Mouse (Mus musculus) midbrain, embryonic 12.5 days (tissue): Measurements from ENCODE around the gene Slc29a3. TPM values are rescaled to one million over a fixed set of nuclear protein-coding genes. Genes with fewer than 3 reads are reported as not detected.

Source experiments
- ATAC-seq: fragments of 200-750 bp; cut with Nextera tagmentation; 2 replicates; pipeline ENCODE4 v1.8.0; 2017; ENCODE audit warnings: low read depth, moderate TSS enrichment, moderate library complexity; ENCODE audit not compliant: low FRiP score
- H3K27ac ChIP-seq: fragments of 300-500 bp; sonication (generic); replicated peaks from 2 replicates; pipeline ENCODE4 v1.5.1; 2016; ENCODE audit warnings: mild to moderate bottlenecking
- H3K27me3 ChIP-seq: fragments of 300-500 bp; sonication (generic); 2 replicates; pipeline ENCODE4 v1.6.1; 2016; ENCODE audit warnings: mild to moderate bottlenecking
- H3K36me3 ChIP-seq: fragments of 300-500 bp; sonication (generic); 2 replicates; pipeline ENCODE4 v1.6.1; 2016
- H3K4me1 ChIP-seq: fragments of 300-500 bp; sonication (generic); 2 replicates; pipeline ENCODE4 v1.6.1; 2016
- H3K4me2 ChIP-seq: fragments of 300-500 bp; sonication (generic); replicated peaks from 2 replicates; pipeline ENCODE4 v1.6.1; 2016; ENCODE audit warnings: mild to moderate bottlenecking, moderate library complexity
- H3K4me3 ChIP-seq: fragments of 300-500 bp; sonication (generic); 2 replicates; pipeline ENCODE4 v1.5.1; 2016; ENCODE audit warnings: mild to moderate bottlenecking
- H3K9ac ChIP-seq: fragments of 300-500 bp; sonication (generic); replicated peaks from 2 replicates; pipeline ENCODE4 v1.6.1; 2016; ENCODE audit warnings: mild to moderate bottlenecking, moderate library complexity
- H3K9me3 ChIP-seq: fragments of 300-500 bp; sonication (generic); 2 replicates; pipeline ENCODE4 v1.6.1; 2016; ENCODE audit warnings: mild to moderate bottlenecking
- WGBS: fragments of 180-500 bp; shearing (Covaris S2); methylation state at CpG from one replicate; pipeline ENCODE4 v1.1.7; 2016; 5-methylcytosine and 5-hydroxymethylcytosine counted together
- polyA plus RNA-seq: library from polyadenylated mRNA; unstranded; fragments of >200 nt; fragmentation: Nextera tagmentation; extraction: Ambion mirVana; gene quantifications from 2 replicates; pipeline ENCODE4 v1.2.1, GENCODE M21; 2016

Gene Slc29a3
- polyA plus RNA-seq, 1 experiment from 2014 or later: 12.0 TPM

GRCm38 (mm10) chr10:60687011-60687776, 65.4 kb downstream of the Slc29a3 start:
- peak overlapping the region; percentile 46 for H3K9ac ChIP-seq
- no peaks in the 10 kb centered on the region for H3K9me3 ChIP-seq
- peak overlapping the region; percentile 55 for H3K4me3 ChIP-seq
- H3K36me3 ChIP-seq: no peaks in the 10 kb centered on the region
- peak; percentile 59 for ATAC-seq
- H3K27me3 ChIP-seq: peaks cover 80% of the 10 kb centered on the region
- under 1% methylated on average over 75 of the region's 76 CpGs for WGBS
- no peak overlapping the region for H3K27ac ChIP-seq
- H3K4me1 ChIP-seq: peaks cover 22% of the 10 kb centered on the region
- H3K4me2 ChIP-seq: peak overlapping the region; percentile 99

GRCm38 (mm10) chr10:60686641-60686975, 66.0 kb downstream of the Slc29a3 start:
- WGBS: 1% methylated on average over 37 of the region's 37 CpGs
- peak overlapping the region; percentile 99 for H3K4me2 ChIP-seq
- ATAC-seq: no peak
- no peaks in the 10 kb centered on the region for H3K36me3 ChIP-seq
- H3K4me3 ChIP-seq: peak overlapping the region; percentile 55
- peak overlapping the region; percentile 46; the same call in 1 of the 2 replicates for H3K9ac ChIP-seq
- H3K27me3 ChIP-seq: peaks cover 77% of the 10 kb centered on the region
- H3K27ac ChIP-seq: no peak overlapping the region
- H3K9me3 ChIP-seq: no peaks in the 10 kb centered on the region
- peaks cover 22% of the 10 kb centered on the region for H3K4me1 ChIP-seq

GRCm38 (mm10) chr10:60685764-60686640, 66.6 kb downstream of the Slc29a3 start:
- Histone ChIP-seq H3K36me3 (no peaks in the 10 kb centered on the region), H3K27ac (no peak overlapping the region), H3K4me1 (peaks cover 22% of the 10 kb centered on the region), H3K4me3 (peak overlapping the region; percentile 55), H3K9me3 (no peaks in the 10 kb centered on the region), H3K9ac (peak overlapping the region; percentile 46; the same call in 1 of the 2 replicates), H3K27me3 (peaks cover 74% of the 10 kb centered on the region), H3K4me2 (peak overlapping the region; percentile 99)
- no peak for ATAC-seq
- WGBS: 7% methylated on average over 50 of the region's 50 CpGs

- 87% methylated on average over 3 of the region's 3 CpGs for whole genome bisulfite sequencing
- no peak for ATAC-seq
- no peak overlapping the region for H3K4me2 ChIP-seq
Measured at GRCm38 (mm10) chr10:60678926-60679325, 73.7 kb downstream of the Slc29a3 start.

GRCm38 (mm10) chr10:60677319-60677718, 75.3 kb downstream of the Slc29a3 start:
- Histone ChIP-seq H3K4me2 (no peak overlapping the region), H3K36me3 (no peaks in the 10 kb centered on the region), H3K4me3 (no peak overlapping the region), H3K4me1 (no peaks in the 10 kb centered on the region), H3K9me3 (no peaks in the 10 kb centered on the region), H3K27ac (no peak overlapping the region), H3K27me3 (peaks cover 3% of the 10 kb centered on the region; the same call in 1 of the 2 replicates), H3K9ac (no peak overlapping the region)
- 82% methylated on average over 4 of the region's 4 CpGs for WGBS
- ATAC-seq: no peak

More at GRCm38 (mm10) chr10:60678926-60679325, 73.7 kb downstream of the Slc29a3 start:
- H3K27ac ChIP-seq: no peak overlapping the region
- no peaks in the 10 kb centered on the region for H3K9me3 ChIP-seq
- peaks cover 12% of the 10 kb centered on the region for H3K27me3 ChIP-seq
- no peak overlapping the region for H3K4me3 ChIP-seq
- no peaks in the 10 kb centered on the region for H3K36me3 ChIP-seq
- H3K4me1 ChIP-seq: no peaks in the 10 kb centered on the region
- no peak overlapping the region for H3K9ac ChIP-seq

GRCm38 (mm10) chr10:60670166-60670565, 82.4 kb downstream of the Slc29a3 start:
- Histone ChIP-seq H3K4me2 (no peak overlapping the region), H3K36me3 (no peaks in the 10 kb centered on the region), H3K4me3 (no peak overlapping the region), H3K27ac (no peak overlapping the region), H3K9ac (no peak overlapping the region), H3K4me1 (no peaks in the 10 kb centered on the region), H3K27me3 (no peaks in the 10 kb centered on the region), H3K9me3 (no peaks in the 10 kb centered on the region)
- WGBS: 81% methylated on average over 8 of the region's 8 CpGs
- no peak for ATAC-seq

- no peak overlapping the region for H3K4me2 ChIP-seq
- H3K9ac ChIP-seq: no peak overlapping the region
- no peaks in the 10 kb centered on the region for H3K36me3 ChIP-seq
- ATAC-seq: no peak
- H3K27ac ChIP-seq: no peak overlapping the region
- H3K4me1 ChIP-seq: no peaks in the 10 kb centered on the region
- H3K27me3 ChIP-seq: no peaks in the 10 kb centered on the region
- H3K9me3 ChIP-seq: no peaks in the 10 kb centered on the region
- WGBS: 89% methylated on average over 3 of the region's 3 CpGs
- no peak overlapping the region for H3K4me3 ChIP-seq
Measured at GRCm38 (mm10) chr10:60668591-60668990, 84.0 kb downstream of the Slc29a3 start.

Other genes with a start within 250 kb of the Slc29a3 start
- gene Cdh23, start 56.3 kb downstream of the Slc29a3 start, polyA plus RNA-seq: 1.2 and 2.1 TPM in 2 replicates
- gene Unc5b, start 78.8 kb upstream of the Slc29a3 start, polyA plus RNA-seq: 4.9 and 5.6 TPM in 2 replicates